Mouse (Mus musculus) intestine, embryonic 15.5 days (tissue): ENCODE results near the gene Mien1. TPM values are rescaled to one million over a fixed set of nuclear protein-coding genes. Genes with fewer than 3 reads are reported as not detected.

Source experiments
- ATAC-seq: fragments of 200-750 bp; cut with Nextera tagmentation; 2 replicates; pipeline ENCODE4 v1.8.0; 2017; ENCODE audit warnings: moderate TSS enrichment, moderate library complexity
- H3K27ac ChIP-seq: fragments of 300-500 bp; sonication (generic); 2 replicates; pipeline ENCODE4 v1.5.1; 2015; ENCODE audit warnings: mild to moderate bottlenecking, inconsistent platforms
- H3K27me3 ChIP-seq: fragments of 300-500 bp; sonication (generic); replicated peaks from 2 replicates; pipeline ENCODE4 v1.6.1; 2015; ENCODE audit warnings: inconsistent platforms
- H3K36me3 ChIP-seq: fragments of 300-500 bp; sonication (generic); 2 replicates; pipeline ENCODE4 v1.6.1; 2015; ENCODE audit warnings: inconsistent platforms
- H3K4me1 ChIP-seq: fragments of 300-500 bp; sonication (generic); replicated peaks from 2 replicates; pipeline ENCODE4 v1.6.1; 2015; ENCODE audit warnings: inconsistent platforms
- H3K4me2 ChIP-seq: fragments of 300-500 bp; sonication (generic); replicated peaks from 2 replicates; pipeline ENCODE4 v1.6.1; 2015; ENCODE audit warnings: mild to moderate bottlenecking, inconsistent platforms
- H3K4me3 ChIP-seq: fragments of 300-500 bp; sonication (generic); replicated peaks from 2 replicates; pipeline ENCODE4 v1.5.1; 2015; ENCODE audit warnings: inconsistent platforms
- H3K9ac ChIP-seq: fragments of 300-500 bp; sonication (generic); 2 replicates; pipeline ENCODE4 v1.6.1; 2015; ENCODE audit warnings: inconsistent platforms
- H3K9me3 ChIP-seq: fragments of 300-500 bp; sonication (generic); 2 replicates; pipeline ENCODE4 v1.6.1; 2016; ENCODE audit warnings: inconsistent platforms
- WGBS: fragments of 180-500 bp; shearing (Covaris S2); methylation state at CpG from one replicate; pipeline ENCODE4 v1.1.7; 2015; 5-methylcytosine and 5-hydroxymethylcytosine counted together
- polyA plus RNA-seq: library from polyadenylated mRNA; unstranded; fragments of >200 nt; fragmentation: Nextera tagmentation; extraction: Ambion mirVana; gene quantifications from 2 replicates; pipeline ENCODE4 v1.2.1, GENCODE M21; 2015

Mien1 gene
- polyA plus RNA-seq, 1 experiment from 2014 or later: 202 TPM

DNA sequence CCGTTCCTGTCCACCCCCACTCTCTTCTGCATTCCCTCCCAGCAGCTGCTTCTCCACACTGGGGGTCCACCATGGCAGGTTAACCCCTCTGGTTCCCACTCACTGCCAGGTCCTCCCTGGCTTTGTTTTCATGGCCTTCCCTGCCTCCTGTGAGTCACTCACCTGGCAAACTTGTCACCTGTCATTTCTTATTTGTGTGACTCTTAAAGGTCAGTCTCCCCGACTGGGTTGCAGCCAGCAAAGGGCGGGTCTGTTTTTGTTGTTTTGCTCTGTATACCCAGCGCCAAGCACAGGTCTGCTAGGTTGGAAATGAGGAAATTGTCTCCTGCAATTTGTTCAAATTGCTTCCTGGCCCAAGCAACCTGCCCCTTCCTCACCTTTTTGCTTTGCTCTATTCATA, 6.9 kb upstream of the Mien1 start:
- no peaks in the 10 kb centered on the region; the same call in 1 of the 2 replicates for H3K9me3 ChIP-seq
- H3K27me3 ChIP-seq: peaks cover 2% of the 10 kb centered on the region; the same call in 1 of the 2 replicates
- H3K9ac ChIP-seq: no peak overlapping the region
- 0 out of 2 replicates have a peak overlapping the region, but pooled peaks have one; percentile 51 for H3K4me2 ChIP-seq
- no peak for ATAC-seq
- 43% methylated on average over 4 of the region's 4 CpGs for WGBS
- H3K27ac ChIP-seq: peak overlapping the region; percentile 94
- no peaks in the 10 kb centered on the region for H3K36me3 ChIP-seq
- H3K4me1 ChIP-seq: peaks cover 21% of the 10 kb centered on the region; the same call in 1 of the 2 replicates
- no peak overlapping the region for H3K4me3 ChIP-seq

DNA sequence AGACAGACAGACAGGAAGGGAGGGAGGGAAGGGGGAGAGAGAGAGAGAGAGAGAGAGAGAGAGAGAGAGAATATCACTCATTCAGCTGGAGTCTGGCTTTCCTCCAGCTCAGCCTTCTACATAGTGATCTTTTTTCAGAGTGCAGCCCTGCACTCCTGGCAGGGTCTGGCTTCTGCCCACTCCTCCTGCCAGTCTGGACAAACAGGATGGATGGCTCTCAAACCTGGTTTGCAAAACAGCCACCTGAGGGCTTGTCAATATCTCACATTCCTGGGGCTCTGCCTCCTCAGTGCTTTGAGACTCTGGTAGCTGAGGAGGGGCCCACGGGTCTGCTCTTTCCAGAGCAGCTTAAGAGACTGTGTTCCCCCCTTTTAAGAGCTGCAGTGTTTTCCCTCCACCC, 6.4 kb upstream of the Mien1 start:
- Histone ChIP-seq H3K27me3 (peaks cover 2% of the 10 kb centered on the region; the same call in 1 of the 2 replicates), H3K9me3 (no peaks in the 10 kb centered on the region; the same call in 1 of the 2 replicates), H3K36me3 (no peaks in the 10 kb centered on the region), H3K27ac (no peak overlapping the region), H3K4me3 (no peak overlapping the region), H3K4me1 (peaks cover 17% of the 10 kb centered on the region; the same call in 1 of the 2 replicates), H3K9ac (no peak overlapping the region), H3K4me2 (no peak overlapping the region)
- 15% methylated on average over 1 of the region's 1 CpGs for WGBS
- no peak for ATAC-seq

DNA sequence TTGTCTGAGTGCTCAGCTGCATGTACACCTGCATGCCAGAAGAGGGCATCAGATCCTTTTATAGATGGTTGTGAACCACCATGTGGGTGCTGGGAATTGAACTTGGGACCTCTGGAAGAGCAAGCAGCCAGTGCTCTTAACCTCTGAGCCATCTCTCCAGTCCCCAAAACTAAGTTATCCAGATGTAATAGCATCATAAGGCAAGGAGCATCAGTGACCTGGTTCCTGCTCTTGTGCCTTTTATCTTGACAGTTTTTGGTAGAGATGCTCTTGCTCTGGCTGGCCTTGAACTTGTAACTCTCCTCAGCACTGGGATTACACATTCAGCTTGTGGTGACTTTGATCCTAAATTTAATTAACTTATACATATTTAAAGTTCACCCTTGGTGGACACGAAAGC, 4.9 kb upstream of the Mien1 start:
- Histone ChIP-seq H3K9me3 (no peaks in the 10 kb centered on the region; the same call in 1 of the 2 replicates), H3K4me3 (no peak overlapping the region), H3K36me3 (no peaks in the 10 kb centered on the region), H3K9ac (no peak overlapping the region), H3K27me3 (peaks cover 2% of the 10 kb centered on the region; the same call in 1 of the 2 replicates), H3K4me1 (peaks cover 8% of the 10 kb centered on the region; the same call in 1 of the 2 replicates), H3K4me2 (no peak overlapping the region), H3K27ac (no peak overlapping the region)
- WGBS: 90% methylated on average over 1 of the region's 1 CpGs
- no peak for ATAC-seq

DNA sequence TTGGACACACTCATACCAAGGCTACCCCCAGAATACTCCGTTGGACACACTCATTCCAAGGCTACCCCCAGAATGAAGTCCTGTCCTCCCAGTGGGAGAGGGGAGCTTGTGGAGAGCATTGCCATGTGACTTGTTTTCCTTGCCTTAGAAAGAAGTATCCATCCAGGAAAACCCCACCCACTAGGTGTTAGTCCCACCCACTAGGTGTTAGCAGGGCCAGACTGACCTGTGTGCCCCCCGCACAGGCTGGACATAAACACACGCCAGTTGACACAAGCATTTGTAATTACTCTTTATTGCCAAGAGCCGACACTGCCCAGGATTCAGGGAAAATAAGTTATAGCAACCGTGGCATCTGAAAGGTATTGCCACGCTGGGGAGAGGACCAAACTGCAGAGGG, 1.4 kb downstream of the Mien1 start:
- Histone ChIP-seq H3K27ac (no peak overlapping the region), H3K4me1 (peaks cover 7% of the 10 kb centered on the region; the same call in 1 of the 2 replicates), H3K27me3 (no peaks in the 10 kb centered on the region), H3K4me3 (no peak overlapping the region), H3K9me3 (no peaks in the 10 kb centered on the region), H3K36me3 (peaks cover 13% of the 10 kb centered on the region), H3K4me2 (peak overlapping the region; percentile 92), H3K9ac (no peak overlapping the region)
- ATAC-seq: no peak
- 68% methylated on average over 6 of the region's 6 CpGs for WGBS

DNA sequence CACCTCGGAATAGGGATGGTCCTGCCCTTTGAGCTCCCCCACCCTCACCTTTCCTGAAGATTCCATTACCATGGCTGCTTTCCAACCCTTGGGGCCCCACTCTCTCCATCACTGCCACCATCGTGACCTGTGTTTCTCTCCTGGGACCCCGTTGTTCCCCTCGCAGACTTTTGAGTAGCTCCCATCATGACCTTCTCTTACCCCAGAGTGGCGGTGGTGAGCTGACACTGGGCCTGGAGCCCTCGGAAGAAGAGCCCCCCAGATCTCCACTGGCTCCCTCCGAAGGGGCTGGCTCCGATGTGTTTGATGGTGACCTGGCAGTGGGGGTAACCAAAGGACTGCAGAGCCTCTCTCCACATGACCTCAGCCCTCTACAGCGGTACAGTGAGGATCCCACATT, 3.1 kb downstream of the Mien1 start:
- no peak overlapping the region for H3K4me3 ChIP-seq
- peaks cover 24% of the 10 kb centered on the region for H3K36me3 ChIP-seq
- H3K9me3 ChIP-seq: no peaks in the 10 kb centered on the region
- ATAC-seq: no peak
- H3K27ac ChIP-seq: no peak overlapping the region
- no peaks in the 10 kb centered on the region for H3K27me3 ChIP-seq
- H3K4me2 ChIP-seq: no peak overlapping the region
- 89% methylated on average over 9 of the region's 9 CpGs for WGBS
- H3K4me1 ChIP-seq: peaks cover 7% of the 10 kb centered on the region; the same call in 1 of the 2 replicates
- H3K9ac ChIP-seq: no peak overlapping the region

DNA sequence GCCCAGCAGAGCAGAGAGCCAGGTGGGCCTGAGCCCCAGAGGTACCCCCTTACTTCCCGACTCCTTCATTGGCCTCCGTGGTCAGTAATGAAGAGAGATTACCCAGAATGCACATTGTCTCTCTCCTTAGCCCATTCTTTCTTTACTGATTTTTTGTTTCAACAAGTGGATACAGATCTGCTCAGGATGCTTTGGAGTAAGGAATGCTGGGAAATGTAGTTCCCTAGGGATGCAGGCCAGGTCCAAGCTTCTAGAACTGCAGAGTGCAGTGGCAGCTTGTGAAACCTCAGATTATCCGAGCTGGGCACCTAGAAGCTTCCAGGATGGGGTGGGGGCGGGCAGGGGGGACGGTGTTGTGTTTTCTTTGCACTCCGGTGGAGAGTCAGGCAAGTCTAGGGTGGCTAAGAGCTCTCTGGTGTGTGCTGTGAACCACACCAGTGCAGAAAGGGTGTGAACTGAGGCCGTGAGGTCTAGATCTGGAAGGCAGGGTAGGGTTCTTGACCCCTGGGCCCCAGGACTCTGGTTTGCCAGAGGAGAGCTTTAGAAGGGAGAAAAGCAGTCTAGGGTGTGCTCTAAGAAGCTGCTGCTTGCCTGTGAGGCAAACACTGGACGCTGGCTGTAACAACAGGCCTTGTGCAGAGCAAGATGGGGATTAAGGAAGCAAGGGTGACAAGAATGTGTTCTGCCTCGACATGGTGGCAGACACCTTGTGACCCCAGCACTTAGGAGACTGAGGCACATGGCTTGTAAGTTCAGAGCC, 6.9 kb downstream of the Mien1 start:
- no peak for ATAC-seq
- H3K4me1 ChIP-seq: peaks cover 8% of the 10 kb centered on the region
- H3K27ac ChIP-seq: no peak overlapping the region
- WGBS: 85% methylated on average over 9 of the region's 9 CpGs
- no peaks in the 10 kb centered on the region for H3K27me3 ChIP-seq
- H3K4me2 ChIP-seq: no peak overlapping the region
- H3K9ac ChIP-seq: no peak overlapping the region
- H3K36me3 ChIP-seq: peaks cover 31% of the 10 kb centered on the region
- no peak overlapping the region for H3K4me3 ChIP-seq
- no peaks in the 10 kb centered on the region for H3K9me3 ChIP-seq

DNA sequence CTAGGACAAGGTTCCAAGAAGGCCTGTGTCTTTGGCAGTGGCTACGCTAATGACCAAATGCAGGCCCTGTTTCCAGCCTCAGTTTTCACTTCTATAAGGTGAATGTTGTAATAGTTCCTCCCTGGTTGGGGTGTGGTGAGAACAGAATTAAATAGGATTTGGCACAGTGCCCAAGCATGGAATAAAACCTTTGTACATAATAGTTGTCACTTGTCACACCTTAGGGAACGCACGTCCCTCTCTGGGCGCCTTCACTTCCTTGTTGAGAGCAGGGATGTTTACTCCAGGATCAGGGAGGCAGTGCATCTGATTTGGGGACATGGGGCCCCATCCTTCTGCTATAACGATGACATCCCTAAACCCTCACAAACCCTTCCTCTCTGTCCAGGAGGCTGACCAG, 10.4 kb downstream of the Mien1 start:
- Histone ChIP-seq H3K27me3 (no peaks in the 10 kb centered on the region), H3K9ac (no peak overlapping the region), H3K4me3 (no peak overlapping the region), H3K27ac (peak overlapping the region; percentile 32; the same call in 1 of the 2 replicates), H3K4me2 (peak overlapping the region; percentile 19; the same call in 1 of the 2 replicates), H3K4me1 (peaks cover 8% of the 10 kb centered on the region), H3K9me3 (no peaks in the 10 kb centered on the region), H3K36me3 (peaks cover 35% of the 10 kb centered on the region)
- ATAC-seq: peak; percentile 73
- 70% methylated on average over 5 of the region's 5 CpGs for WGBS

DNA sequence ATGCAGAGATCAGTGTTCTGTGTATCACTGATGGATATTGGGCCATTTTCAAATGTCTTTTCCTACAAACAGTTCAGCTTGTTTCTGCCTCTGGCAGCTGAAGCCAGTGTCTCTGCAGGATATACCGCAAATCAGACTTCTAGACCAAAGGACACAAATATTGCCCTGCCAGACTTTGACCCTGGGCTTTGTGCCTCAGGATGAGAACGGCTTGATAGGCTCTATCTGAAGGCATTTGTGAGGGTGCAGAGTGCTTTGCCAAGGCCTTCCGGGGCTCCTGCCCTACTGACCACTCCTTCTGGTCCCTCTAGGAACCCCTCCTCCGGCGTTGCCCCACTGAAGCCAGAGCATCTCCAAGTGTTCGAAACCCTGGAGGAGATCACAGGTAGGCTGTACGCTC, 12.2 kb downstream of the Mien1 start:
- Histone ChIP-seq H3K4me2 (no peak overlapping the region), H3K4me3 (no peak overlapping the region), H3K9ac (no peak overlapping the region), H3K36me3 (peaks cover 34% of the 10 kb centered on the region), H3K4me1 (peaks cover 8% of the 10 kb centered on the region), H3K9me3 (no peaks in the 10 kb centered on the region), H3K27ac (peak overlapping the region; percentile 46), H3K27me3 (no peaks in the 10 kb centered on the region)
- ATAC-seq: peak; percentile 58
- WGBS: 69% methylated on average over 7 of the region's 7 CpGs

DNA sequence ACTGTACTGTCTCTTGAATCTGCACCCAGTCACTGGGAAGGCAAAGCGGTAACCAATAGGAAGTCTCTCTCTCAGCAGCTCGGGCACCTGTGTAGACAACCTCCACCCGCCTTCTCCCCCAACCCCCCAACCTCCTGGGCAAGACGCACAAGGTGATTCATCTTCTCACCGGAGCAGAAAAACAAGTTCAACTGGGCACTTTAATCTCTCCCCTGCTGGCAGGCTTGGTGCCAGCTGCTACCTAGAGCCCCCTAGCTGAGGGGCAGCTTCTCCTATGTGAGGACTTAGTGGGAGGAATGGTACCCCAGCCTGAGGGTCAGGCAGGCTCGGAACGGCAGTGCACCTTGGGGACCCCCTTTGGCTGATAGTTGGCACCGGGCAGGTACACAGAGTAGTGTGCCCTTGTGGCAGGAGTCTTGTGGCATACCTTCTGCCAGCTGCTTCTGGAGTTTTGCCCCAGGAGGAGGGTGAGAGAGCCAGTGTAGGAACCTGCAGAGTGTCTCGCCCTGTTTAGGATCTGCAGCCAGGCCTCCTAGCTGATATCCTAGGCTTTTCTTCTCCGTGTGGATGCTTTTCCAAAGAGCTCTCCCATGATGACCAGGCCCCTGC, 19.7 kb downstream of the Mien1 start:
- WGBS: 79% methylated on average over 10 of the region's 10 CpGs
- H3K27ac ChIP-seq: no peak overlapping the region
- H3K9me3 ChIP-seq: no peaks in the 10 kb centered on the region
- no peak overlapping the region for H3K9ac ChIP-seq
- H3K27me3 ChIP-seq: no peaks in the 10 kb centered on the region
- H3K4me3 ChIP-seq: no peak overlapping the region
- H3K36me3 ChIP-seq: peaks cover 24% of the 10 kb centered on the region
- no peak for ATAC-seq
- H3K4me1 ChIP-seq: peaks cover 34% of the 10 kb centered on the region
- no peak overlapping the region for H3K4me2 ChIP-seq

DNA sequence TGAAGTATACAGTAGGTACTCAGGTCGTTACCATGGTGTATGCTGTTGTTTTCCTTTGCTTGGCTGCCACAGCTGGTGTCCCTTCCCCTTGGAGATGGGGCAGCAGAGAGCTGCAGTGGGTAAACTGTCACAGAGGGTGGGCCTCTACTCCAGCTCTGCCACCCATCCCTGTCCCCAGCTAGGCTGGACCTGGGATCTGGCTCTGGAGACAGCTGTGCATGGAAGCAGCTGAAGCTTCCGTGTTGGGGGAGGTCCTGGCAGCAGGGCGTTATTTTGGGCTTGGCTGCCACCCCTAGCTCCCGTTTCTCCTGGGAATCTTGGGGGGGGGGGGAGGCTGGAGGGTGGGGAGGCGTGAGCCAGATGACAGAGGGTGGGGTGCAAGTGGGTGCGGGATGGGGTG, 20.5 kb downstream of the Mien1 start:
- no peaks in the 10 kb centered on the region for H3K27me3 ChIP-seq
- WGBS: 65% methylated on average over 6 of the region's 6 CpGs
- no peak overlapping the region for H3K4me2 ChIP-seq
- H3K9ac ChIP-seq: no peak overlapping the region
- H3K36me3 ChIP-seq: peaks cover 24% of the 10 kb centered on the region
- H3K9me3 ChIP-seq: no peaks in the 10 kb centered on the region
- no peak overlapping the region for H3K4me3 ChIP-seq
- 0 out of 2 replicates have a peak overlapping the region, but pooled peaks have one; percentile 15 for H3K27ac ChIP-seq
- ATAC-seq: no peak
- peaks cover 41% of the 10 kb centered on the region for H3K4me1 ChIP-seq

DNA sequence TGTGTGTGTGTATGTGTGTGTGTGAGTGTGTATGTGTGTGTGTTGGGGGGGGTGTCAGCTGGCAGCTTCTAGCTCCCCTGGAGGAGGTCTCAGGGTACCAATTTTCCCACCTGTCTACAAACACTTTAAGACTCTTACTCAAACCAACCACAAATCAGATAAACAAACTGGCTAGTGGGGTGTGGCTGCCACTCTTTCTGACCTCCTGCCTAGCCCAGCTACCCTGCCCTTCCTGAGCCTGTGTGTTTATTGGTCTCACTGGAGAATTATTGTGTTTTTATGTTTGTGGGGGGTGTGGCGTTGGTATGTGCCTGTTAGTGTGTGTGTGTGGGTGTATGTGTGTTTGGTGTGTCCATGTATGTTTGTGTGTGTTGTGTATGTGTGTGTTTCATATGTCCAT, 21.7 kb downstream of the Mien1 start:
- no peak overlapping the region for H3K9ac ChIP-seq
- no peaks in the 10 kb centered on the region for H3K27me3 ChIP-seq
- H3K4me2 ChIP-seq: no peak overlapping the region
- peaks cover 42% of the 10 kb centered on the region for H3K4me1 ChIP-seq
- no peak for ATAC-seq
- no peaks in the 10 kb centered on the region for H3K9me3 ChIP-seq
- WGBS: 58% methylated on average over 1 of the region's 1 CpGs
- no peak overlapping the region for H3K27ac ChIP-seq
- H3K36me3 ChIP-seq: peaks cover 13% of the 10 kb centered on the region; the same call in 1 of the 2 replicates
- no peak overlapping the region for H3K4me3 ChIP-seq

DNA sequence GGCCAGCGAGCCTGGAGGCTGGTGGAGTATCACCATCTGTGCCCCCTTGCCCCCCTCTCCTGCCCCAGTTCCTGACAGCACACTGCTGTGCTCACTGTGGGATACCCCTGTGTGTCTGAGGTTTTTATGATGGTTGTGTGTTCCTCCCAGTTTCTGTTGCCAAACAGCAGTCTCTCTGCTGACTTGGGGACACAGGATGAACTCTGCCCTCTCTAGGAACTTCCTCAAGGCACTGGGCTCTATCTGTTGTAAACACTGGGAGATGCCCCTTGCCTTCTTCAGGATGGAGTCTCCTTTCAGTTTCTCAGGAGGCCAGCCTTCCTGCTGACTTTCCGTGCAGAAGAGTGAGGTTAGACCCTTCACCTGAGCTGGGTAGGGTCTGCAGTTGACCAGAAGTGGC, 24.6 kb downstream of the Mien1 start:
- no peaks in the 10 kb centered on the region for H3K27me3 ChIP-seq
- peak overlapping the region; percentile 62 for H3K27ac ChIP-seq
- peak overlapping the region; percentile 87 for H3K4me3 ChIP-seq
- peak overlapping the region; percentile 74 for H3K4me2 ChIP-seq
- 0 out of 2 replicates have a peak, but pooled peaks cover 3% of the 10 kb centered on the region for H3K36me3 ChIP-seq
- H3K9me3 ChIP-seq: no peaks in the 10 kb centered on the region
- ATAC-seq: peak; percentile 15
- peaks cover 53% of the 10 kb centered on the region for H3K4me1 ChIP-seq
- no peak overlapping the region for H3K9ac ChIP-seq
- WGBS: 13% methylated on average over 2 of the region's 2 CpGs
